Comparison of ENCODE assay signal across 10 mouse cellular contexts in genomic region chr5:107200221-107200635, GRCm38 (mm10).
DNase-seq lines count a peak whose midpoint lies in the region; ATAC-seq lines count a peak whose summit lies in the region.
"Had no signal": no experiment of that assay in that cellular context is flagged by ENCODE, and none has a peak within 500 bp of the region (broad histone marks: within the 10 kb centered on the region; RNA-seq: fewer than 3 reads in every experiment).

No protein-coding gene starts in this region.

- H3K36me3 ChIP-seq in limb, embryonic 11.5 days (ENCODE audit: control insufficient read depth, insufficient read depth, low read length), result no peaks in the 10 kb centered on the region
- H3K36me3 ChIP-seq: midbrain, embryonic 10.5 days had no signal

- H3K27me3 ChIP-seq in limb, embryonic 11.5 days (ENCODE audit: control insufficient read depth, insufficient read depth, low read length), result no peaks in the 10 kb centered on the region

- no peak overlapping the region for H3K4me3 ChIP-seq in limb, embryonic 11.5 days (ENCODE audit: low read depth, low read length)
- H3K4me3 ChIP-seq: midbrain, embryonic 10.5 days had no signal

- H3K27ac ChIP-seq in limb, embryonic 11.5 days (replicated peaks; ENCODE audit: low read depth, low read length), result peak overlapping the region; percentile 54; the same call in 1 of the 2 replicates
- H3K27ac ChIP-seq: midbrain, embryonic 10.5 days had no signal

- peaks cover 45% of the 10 kb centered on the region for H3K4me1 ChIP-seq in limb, embryonic 11.5 days (ENCODE audit: control insufficient read depth, insufficient read depth, low read length)

- H3K4me2 ChIP-seq in limb, embryonic 11.5 days (ENCODE audit: low read depth, severe bottlenecking), result no peak overlapping the region

- 38% methylated on average over 10 of the region's 10 CpGs for WGBS in limb, embryonic 11.5 days

- no peaks in the 10 kb centered on the region for H3K9me3 ChIP-seq in limb, embryonic 11.5 days (ENCODE audit: control insufficient read depth, low read length)
- H3K9me3 ChIP-seq: midbrain, embryonic 10.5 days had no signal

- peak; percentile 17 for DNase-seq in kidney, adult 9 months
- DNase-seq in kidney, postnatal 14 days, result no peak
- DNase-seq in 3134 (ENCODE audit: extremely low read depth, insufficient read length, low spot score) (peak; percentile 57), MN1 (ENCODE audit: low spot score) (no peak)
- DNase-seq in brain, adult 2 months (ENCODE audit: low read depth, low spot score), result peak; percentile 56
- no peak for DNase-seq in limb, embryonic 11.5 days (ENCODE audit: low spot score)
- DNase-seq in testis, postnatal 10 days (ENCODE audit: low spot score), result no peak
- DNase-seq in adrenal gland, postnatal 36 days, result no peak
- DNase-seq: gastrocnemius, postnatal 10 days had no signal

- peak; percentile 17; the same call in 1 of the 2 replicates for ATAC-seq in limb, embryonic 11.5 days (ENCODE audit: insufficient number of reproducible peaks, low FRiP score, low TSS enrichment, low read depth)

- no peak overlapping the region for H3K9ac ChIP-seq in limb, embryonic 11.5 days (ENCODE audit: low read length)

Comparison
In these comparisons a context has a peak if more than half of its experiments do, and no peak if none do; other contexts are left out.
1. DNase-seq: peak in kidney, adult 9 months (single experiment), 3134 (single experiment) and brain, adult 2 months (single experiment); none in kidney, postnatal 14 days (single experiment), limb, embryonic 11.5 days (single experiment), MN1 (single experiment), testis, postnatal 10 days (single experiment) and adrenal gland, postnatal 36 days (0 of 2).